Mouse (Mus musculus) layer of hippocampus, postnatal 25 days (tissue): ENCODE results near the gene Cpn2. TPM values are rescaled to one million over a fixed set of nuclear protein-coding genes. Genes with fewer than 3 reads are reported as not detected.

Experiments
- DNase-seq, 2 experiments: peaks; one replicate each; pipeline ENCODE4 v3.0.0; 2022; ENCODE audit warnings: mixed read lengths in 2 of 2, low spot score in 1 of 2; ENCODE audit errors: extremely low spot score in 1 of 2
- total RNA-seq, 2 experiments: library from RNA; stranded (reverse); gene quantifications; 2 replicates each; pipeline ENCODE4 v1.2.3; 2021

The Cpn2 gene
- not detected for total RNA-seq

DNA sequence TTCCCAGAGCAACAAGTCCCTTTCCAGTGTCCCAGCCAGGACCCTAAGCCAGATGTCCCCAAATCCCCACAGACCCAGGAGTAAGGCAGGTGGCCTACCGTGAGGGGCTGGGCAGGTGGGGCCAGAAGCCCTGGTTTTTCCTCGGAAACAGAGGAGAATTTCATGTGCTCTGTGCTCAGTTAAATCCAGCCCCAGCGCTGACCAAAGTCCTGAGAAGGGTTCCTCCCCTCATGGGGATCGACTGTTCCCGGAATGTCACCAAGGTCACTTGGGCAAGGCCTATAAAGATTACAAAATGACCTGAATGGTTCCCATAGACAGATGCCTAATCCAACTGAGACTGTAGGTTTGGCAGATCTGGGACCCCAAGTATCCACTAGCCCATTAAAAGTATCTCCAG is at the start of gene Cpn2:
TSS of gene Cpn2 (minus strand) at position 141 of the 400 bp plus-strand sequence.
- DNase-seq, result no peak

DNA sequence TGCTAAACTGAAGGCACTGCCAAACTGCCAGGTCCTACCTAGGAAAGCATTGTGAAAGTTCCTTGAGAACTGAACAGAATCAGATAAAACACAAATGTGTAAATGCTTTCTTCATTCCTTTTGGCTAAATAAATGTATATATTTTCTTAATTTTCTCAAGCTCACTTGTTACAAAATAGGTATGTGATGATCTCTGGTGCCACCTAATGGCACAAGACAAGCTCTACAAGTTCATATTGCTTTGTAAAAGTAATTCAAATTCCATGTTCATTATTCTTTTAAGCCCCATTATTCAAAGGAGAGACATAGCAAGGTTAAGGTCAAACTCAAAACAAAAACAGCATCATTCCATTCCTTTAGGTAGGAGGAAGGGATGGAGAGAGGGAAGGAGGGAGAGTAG is 46.9 kb upstream of the Cpn2 start:
- DNase-seq, result no peak

DNA sequence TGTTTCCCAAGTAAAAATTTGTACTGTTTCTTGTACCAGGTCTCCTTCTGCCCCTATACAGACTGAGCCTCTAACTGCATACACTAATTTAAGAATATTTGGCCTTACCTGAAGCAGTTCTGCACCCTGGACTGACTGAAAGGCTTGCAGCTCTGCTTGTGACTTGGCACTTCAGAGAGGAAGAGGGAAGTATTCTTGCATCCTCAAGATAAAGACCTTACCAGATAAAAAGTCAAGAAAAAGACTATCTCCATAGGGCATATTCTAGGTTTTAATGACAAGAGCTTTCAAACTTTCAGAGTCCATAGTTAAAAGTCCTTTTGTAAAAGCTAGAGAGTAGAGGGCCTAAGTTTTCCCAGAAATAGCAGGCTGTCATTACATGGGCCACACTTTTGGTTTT is 43.3 kb upstream of the Cpn2 start, which contains the start of gene Gp5:
TSS of gene Gp5 (minus strand) at position 133 of the 400 bp plus-strand sequence.
- no peak for DNase-seq

DNA sequence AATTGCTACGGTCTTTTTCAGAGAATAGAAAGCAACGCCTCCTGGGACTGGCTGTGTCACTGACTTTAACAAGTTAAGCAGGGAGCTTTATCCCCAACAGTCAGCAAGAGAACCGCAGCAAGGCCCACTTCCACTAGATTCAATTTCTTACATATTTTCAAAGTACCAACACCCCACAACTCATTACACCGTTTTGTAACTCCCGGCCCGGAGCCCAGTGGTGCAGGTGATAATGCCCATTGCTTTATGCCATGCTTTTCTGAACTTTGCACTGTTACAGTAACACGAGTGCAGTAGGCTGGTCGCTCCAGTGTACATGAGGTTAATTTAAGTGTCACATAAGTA is 42.8 kb upstream of the Cpn2 start:
- no peak for DNase-seq

DNA sequence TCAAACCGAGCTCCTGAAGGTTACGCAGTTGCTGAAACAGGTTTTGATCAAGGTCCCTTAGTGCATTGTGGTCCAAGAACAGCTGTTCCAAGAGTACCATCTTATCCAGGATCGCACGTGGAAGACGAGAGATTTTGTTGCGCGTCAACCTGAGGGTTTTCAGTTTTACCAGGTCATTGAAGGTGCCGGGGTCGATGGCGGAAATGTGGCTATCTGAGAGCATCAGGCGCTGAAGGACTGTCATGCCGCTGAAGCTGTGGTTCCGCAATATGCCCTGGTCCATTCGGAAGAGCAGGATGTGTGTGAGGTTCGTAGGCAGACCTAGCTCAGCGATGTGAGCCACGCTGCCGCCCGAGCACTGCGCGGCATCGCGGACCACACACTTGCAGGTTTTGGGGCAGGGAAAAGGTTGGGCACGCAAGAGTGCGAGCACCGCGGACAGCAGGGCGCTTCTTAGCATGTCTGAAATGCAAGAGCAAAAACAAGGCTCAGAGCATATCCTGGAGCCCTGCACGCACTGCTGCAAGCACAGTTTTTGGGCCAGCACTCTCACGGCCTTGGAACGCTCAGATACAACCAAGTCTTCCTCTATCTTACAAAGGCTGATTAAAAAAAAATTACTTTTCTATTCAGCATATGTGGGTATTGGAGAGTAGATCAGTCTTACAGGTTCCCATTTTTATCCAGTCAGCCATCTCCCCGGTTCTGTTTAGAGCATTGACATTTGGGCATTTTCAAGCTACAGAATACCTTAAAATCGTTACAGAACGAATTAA is 42.3 kb upstream of the Cpn2 start:
- DNase-seq, result peak; percentile 11 to 13

DNA sequence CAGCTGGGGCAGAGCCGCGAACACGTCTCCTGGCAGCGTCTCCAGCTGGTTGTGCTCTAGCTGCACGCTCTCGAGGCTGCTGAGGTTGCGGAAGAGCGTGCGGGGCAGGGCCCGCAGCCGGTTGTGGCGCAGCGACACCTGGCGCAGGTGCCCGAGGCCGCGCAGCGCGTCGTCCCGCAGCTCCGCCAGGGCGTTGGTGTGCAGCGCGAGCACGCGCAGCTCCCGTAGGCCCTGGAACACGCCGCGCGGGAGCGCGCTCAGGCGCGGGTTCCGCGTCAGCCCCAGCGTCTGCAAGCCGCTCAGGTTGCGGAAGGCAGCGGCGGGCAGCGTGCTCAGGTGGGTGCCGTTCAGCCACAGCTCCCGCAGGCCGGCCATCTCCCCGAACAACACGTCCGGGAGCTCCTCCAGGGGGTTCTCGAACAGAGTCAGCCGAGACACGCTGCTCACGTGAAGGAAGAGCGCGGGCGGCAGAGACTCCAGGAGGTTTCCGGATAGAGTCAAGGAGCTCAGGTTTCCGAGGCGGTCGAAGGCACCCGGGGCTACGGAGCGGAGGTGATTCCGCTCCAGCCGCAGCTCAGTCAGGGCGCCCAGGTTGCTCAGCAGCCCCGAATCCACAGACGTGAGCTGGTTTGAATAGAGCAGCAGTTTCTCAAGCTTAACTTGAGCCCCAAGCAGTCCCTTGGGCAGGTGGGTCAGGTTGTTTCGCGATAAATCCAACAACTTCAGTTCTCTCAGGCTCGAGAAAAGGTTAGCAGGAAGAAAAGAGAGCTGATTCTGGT is 41.5 kb upstream of the Cpn2 start:
- peak; percentile 44 to 50 for DNase-seq

DNA sequence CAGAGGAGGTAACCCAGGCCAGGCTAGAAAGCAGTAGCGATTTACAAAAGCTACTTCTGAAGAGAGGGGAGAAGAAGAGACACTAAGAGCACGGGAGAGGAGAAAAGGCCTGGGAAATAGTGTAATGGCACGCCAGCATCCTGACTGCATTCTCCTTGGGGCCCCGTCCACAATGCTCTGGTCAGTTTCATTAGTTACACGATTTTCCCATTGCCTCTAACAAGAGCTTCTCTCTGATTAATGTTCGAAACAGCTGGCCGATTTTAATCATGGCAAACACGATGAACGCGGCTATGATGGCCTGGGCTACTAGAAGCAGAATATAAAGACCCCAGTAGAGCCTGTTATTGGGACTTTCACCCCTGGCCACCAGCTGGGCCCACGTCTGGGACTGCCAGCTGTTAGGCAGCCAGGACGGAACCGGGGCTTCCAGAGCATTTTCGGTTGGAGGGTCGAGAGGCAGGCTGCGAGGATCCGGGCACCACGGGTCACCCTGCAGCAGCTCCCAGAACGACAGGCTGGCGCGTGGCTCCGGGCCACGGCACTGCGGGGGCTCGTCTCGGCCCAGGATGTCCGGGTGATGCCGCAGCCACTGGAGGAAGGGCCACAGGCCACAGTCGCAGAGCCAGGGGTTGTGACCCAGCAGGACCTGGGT is 40.8 kb upstream of the Cpn2 start:
- DNase-seq, result peak in 1 of 2 experiments; percentile 15

DNA sequence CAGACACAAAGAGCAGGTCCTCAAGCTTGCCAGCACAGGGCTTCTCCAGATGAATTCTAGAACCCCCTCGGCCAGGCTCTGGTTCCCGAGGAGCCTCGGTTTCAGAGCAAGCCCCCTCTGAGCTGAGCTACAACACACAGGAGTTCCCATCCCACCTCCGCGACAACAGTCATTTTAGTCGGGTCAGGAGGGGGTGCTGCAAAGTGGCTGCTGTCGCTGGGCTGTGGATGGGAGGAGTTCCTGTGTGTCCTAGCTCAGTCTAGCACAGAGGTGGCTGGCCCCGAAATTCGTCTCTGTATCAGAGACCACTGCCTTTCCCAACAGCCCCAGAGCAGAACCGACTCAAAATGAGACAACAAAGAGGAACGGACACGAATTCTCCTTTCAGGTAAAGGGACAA is 40.0 kb upstream of the Cpn2 start:
- DNase-seq, result no peak

DNA sequence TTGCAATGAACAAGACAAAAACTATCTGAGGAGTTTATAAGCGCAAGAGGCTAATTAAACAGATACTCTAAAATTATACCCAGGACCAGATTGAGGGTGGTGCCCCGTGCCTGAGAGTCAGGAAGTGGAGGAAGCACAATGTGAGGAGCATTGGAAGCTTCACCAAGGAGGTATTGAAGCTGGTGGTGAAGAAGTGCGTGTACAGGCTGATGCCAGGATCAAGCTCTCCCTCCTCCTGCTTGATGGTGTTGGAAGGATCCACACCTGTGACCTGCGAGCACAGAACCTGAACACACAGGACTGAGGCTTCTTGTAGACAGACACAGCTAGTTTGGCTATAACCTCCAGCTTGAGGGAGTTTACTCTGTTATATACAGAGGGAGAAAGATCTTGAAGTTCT is 38.8 kb upstream of the Cpn2 start:
- no peak for DNase-seq

DNA sequence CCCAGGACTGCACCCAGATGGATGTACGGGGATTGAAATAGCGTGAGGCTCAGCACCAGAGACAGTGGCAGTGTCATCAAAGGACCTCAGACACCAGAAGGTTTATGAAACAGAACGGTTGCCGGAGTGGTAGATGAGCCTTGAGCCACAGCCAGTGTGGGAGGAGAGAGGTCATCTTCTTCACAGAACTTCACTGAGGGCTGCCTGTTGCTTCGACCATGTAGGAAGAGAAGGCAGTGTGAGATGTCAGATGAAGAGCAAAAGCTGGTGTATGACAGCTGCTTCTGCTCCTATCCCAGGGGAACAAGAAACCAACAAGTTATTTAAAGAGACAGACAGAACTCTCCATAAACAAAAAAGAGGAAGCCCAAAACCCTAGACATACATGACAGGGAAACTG is 36.9 kb upstream of the Cpn2 start:
- DNase-seq, result no peak

DNA sequence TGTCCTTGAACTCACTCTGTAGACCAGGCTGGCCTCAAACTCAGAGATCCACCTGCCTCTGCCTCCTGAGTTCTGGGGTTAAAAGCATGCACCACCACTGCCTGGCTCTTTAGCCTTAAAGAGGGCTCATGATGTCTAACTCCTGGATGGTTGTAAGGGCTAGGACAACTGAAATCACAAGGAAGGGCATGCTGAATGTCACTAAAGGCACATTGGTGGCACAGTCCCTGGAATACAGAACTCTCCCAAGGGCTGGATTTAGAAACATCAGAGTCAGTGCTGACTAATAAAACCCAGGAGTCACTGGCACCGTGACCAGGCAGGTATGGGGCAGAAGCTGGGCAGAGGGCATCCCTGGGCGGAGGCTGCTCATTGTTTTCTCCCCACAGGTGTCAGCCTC is 36.1 kb upstream of the Cpn2 start:
- DNase-seq, result no peak

DNA sequence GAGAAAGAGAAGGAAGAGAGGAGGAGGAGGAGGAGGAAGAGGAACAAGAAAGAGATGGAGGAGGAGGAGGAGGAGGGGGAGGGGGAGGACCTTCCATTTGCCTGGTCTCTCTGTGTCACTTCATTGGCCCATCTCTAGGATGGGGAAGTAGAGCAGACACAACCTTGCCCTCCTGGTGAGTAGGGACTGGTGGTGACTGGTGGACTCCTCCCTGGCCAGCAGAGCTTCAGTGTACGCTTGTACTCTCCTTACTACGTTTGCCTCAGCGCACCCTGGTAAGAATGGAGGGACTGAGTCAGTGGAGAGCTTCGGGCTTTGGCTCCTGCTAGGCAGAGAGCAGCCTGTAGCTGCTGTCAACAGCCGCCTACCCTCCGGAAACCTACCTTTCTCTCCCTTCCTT is 35.4 kb upstream of the Cpn2 start:
- DNase-seq, result no peak

DNA sequence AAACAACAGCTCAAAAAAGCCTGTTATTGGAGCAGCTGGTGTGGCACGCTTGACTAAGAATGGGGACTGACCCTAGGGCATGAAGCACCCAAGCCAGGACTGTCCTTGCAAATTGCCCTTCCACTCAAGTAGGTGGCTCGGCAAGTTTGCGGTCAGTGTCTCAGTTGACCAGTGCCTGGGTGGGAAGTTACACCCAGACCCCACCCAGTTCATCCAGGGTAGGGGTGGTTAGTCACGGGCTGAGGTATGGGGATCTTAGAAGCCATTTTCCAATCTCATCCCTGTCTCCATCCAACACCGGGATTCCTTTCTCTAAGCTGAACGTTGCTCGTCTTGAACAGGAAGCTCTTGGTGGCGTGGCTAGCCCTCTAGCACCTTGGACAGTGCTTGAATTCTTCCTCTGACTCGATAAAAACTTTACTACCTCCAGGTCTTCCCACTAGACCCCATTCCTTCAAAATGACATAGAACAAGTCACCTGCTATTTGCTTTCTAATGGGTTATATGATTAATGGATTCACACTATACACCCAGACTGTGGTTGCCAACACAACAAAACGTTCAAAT is 32.5 kb upstream of the Cpn2 start:
- DNase-seq, result no peak

DNA sequence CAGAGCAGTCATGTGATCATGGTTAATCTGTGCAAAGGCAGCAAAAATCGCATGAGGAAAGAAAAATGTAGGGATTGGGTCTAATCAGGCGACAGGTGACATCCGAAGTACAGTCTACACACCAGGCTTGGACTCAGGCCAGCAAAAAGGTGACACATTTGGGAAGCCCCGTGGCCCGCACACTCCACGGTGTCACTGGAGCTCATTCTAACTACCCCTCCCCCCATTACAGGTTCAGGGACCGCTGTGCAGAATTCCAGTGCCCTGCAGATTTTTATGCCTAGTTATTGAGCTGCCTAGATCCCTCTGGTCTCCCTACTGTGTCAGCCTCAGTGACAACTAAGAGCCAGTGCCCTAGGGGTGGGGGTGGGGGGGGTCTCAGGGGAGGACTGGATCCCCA is 30.2 kb upstream of the Cpn2 start:
- no peak for DNase-seq

DNA sequence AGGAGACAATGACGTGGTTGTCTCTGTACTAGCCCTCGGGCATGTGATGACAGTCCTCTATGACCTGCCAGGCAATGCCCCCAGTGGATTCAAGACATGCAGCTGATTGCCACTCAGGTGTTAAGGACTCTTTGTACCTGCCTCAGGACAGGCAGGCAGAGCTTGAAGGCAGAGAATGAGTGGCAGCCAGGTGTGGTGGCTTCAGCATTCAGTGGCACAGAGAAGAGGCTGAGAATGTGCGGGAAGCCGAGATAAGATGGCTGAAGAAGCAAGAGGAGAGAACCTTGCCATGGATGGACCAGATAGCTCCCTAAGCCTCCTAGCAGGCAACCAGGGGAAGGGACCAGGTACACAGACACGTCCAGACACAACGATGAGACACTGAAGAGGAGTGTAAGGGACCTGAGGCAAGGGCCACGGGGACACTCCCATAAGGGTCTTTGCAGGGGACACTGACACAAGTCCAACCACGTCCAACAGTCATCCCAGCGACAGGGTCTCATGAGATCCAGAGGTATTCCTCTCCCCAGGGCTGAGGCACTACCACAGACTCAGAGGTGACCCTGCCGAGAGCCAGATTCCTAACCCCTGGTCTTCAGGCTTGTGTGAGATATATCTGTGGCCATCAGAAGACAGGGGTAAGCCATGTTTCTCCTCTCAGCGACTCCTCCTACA is 29.4 kb upstream of the Cpn2 start:
- DNase-seq, result no peak

DNA sequence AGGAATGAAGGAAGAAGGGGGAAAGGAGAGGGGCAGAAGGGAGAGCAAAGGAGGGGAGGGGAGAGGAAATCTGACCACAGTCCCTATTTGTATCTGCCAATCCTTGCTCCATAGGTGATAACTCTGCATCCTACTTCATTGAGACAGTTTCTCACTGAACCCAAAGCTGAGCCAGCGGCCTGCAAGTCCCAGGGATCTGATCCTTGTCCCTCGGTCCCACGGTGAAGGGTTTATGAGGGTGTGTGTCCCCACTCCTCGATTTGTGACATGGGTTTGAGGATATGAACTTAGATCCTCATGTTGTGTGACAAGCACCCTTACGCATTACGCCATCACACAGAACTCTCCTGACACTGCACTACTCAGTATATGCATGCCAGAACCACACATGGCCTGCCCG is 27.8 kb upstream of the Cpn2 start:
- no peak for DNase-seq

DNA sequence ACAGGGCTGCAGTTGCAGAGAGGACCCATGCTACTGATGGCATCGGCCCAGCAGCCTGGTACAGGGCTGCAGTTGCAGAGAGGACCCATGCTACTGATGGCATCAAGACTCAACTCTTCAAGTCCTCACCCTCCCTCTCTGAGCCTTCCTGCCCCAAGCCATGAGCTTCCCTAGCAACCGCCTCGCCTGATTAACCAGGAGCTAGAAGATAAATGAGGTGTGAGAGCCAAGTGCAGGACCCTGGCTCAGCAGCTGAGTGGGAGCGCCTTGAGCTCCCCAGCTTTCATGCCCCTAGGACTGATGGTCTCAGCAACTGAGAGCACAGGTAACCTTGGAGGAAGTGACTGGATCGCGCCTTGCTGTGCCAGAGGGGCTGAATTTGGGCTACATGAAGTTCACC is 23.1 kb upstream of the Cpn2 start:
- no peak for DNase-seq

DNA sequence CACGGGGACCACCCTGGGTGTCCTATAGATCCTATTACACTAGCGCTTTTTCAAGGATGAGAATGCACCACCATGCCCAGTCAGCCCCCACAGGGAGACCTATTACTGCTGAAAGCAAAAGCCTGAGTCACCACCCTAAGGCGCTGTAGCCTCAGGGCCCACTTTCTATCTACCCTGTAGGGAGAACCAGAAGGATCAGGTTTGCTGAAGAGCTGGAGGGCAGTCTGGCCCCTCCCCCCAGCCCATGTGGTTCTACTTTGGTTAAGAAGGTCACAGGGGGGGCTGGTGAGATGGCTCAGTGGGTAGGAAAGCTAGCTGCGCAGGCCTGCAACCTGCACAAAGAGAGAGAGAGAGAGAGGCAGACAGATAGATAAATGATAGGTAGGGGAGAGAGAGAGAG is 18.4 kb upstream of the Cpn2 start:
- no peak for DNase-seq

DNA sequence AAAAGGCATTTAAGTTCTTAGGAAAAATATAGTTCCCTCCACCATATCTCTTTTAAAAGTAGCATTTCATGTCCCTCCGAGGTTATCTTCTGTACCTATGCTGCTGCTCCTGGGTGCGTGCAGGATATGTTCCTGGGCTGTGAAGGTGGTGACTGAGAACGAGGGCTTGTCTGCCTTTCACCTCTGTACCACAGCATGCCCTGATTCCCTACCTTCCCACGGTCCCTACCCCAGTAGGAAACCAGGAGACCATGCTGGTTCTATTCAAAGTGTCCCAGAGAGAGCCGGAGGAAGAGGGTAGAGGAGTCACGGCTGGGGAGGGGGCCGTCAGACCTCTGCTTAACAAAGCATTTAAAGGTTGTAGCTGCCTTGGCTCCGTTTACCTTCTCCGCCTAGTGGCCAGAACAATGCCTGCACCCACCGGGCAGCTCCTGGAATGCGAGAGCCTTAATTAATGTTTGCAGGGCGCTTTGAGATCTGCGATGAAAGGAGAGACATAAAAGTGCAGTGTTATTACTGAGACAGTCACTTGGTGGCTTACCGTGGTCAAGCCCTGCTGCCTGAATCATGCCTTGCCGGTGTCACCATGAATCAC is 16.5 kb upstream of the Cpn2 start:
- peak in 1 of 2 experiments; percentile 27 for DNase-seq

DNA sequence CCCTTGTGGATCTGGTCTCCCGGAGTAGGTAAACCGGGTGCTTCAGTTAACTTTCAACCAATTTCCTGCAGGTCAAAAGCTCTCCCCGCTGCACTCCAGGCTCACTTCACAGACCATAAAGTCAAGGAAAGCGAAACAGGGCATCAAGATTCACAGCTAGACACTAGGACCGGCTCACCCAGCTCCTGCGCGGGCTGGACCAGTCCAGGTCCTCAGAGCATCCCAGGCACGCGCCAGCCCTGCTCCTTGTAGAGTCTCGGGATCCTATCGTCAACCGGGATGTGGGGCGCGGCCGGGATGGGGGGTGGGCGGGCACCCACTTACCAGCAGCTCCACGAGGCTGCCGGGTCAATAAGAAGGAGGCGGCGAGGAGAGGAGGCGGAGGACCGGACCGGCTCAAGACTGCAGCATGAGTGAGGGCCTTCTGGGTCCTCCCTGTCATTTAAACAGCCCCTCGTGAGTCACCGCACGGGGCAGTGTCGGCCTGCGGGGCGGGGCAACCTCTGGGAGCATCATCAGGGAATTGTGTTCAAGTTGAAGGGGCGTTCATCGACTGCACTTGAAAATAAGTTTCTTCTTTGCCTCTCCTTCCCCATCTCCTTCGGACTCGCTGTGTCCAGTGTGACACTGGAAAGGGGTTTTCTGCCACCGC is 15.7 kb upstream of the Cpn2 start, which contains the start of gene Lrrc15:
TSS of gene Lrrc15 (minus strand) at position 413 of the 652 bp plus-strand sequence.
- no peak for DNase-seq
